Mouse (Mus musculus) embryonic facial prominence, embryonic 10.5 days (tissue): ENCODE data around the gene Commd2. TPM values are rescaled to one million over a fixed set of nuclear protein-coding genes. Genes with fewer than 3 reads are reported as not detected.

Experiments used
- DNase-seq: peaks from one replicate; pipeline ENCODE4 v3.0.0-alpha.2; 2017; ENCODE audit warnings: low spot score
- H3K27ac ChIP-seq: fragments of 300-500 bp; sonication (generic); replicated peaks from 2 replicates; pipeline ENCODE4 v1.5.1; 2016; ENCODE audit warnings: mild to moderate bottlenecking
- H3K27me3 ChIP-seq: fragments of 300-500 bp; sonication (generic); replicated peaks from 2 replicates; pipeline ENCODE4 v1.6.1; 2016; ENCODE audit warnings: low read depth, mild to moderate bottlenecking; ENCODE audit not compliant: poor library complexity, severe bottlenecking
- H3K36me3 ChIP-seq: fragments of 300-500 bp; sonication (generic); replicated peaks from 2 replicates; pipeline ENCODE4 v1.6.1; 2016; ENCODE audit warnings: mild to moderate bottlenecking, moderate library complexity
- H3K4me1 ChIP-seq: fragments of 300-500 bp; sonication (generic); 2 replicates; pipeline ENCODE4 v1.6.1; 2016
- H3K4me3 ChIP-seq: fragments of 300-500 bp; sonication (generic); 2 replicates; pipeline ENCODE4 v1.5.1; 2016; ENCODE audit warnings: mild to moderate bottlenecking, moderate library complexity
- H3K9me3 ChIP-seq: fragments of 300-500 bp; sonication (generic); 2 replicates; pipeline ENCODE4 v1.6.1; 2016; ENCODE audit warnings: mild to moderate bottlenecking
- WGBS: fragments of 180-500 bp; shearing (Covaris S2); methylation state at CpG from one replicate; pipeline ENCODE4 v1.1.7; 2016; 5-methylcytosine and 5-hydroxymethylcytosine counted together
- polyA plus RNA-seq: library from polyadenylated mRNA; unstranded; fragments of >200 nt; fragmentation: Nextera tagmentation; extraction: Ambion mirVana; gene quantifications from 2 replicates; pipeline ENCODE4 v1.2.1, GENCODE M21; 2016

The Commd2 gene
- 96.5 and 99.4 TPM in 2 replicates for polyA plus RNA-seq

- Histone ChIP-seq H3K4me3 (peak within 1 kb of the TSS; percentile 90), H3K27ac (peak within 1 kb of the TSS; percentile 96), H3K9me3 (no peaks in the 10 kb centered on the region), H3K4me1 (peaks cover 7% of the 10 kb centered on the region), H3K27me3 (no peaks in the 10 kb centered on the region), H3K36me3 (peaks cover 26% of the 10 kb centered on the region)
- under 1% methylated on average over 42 of the region's 42 CpGs for WGBS
- DNase-seq: peak; percentile 91
Observed at GRCm38 (mm10) chr3:57651231-57651864, at the start of gene Commd2. Gene Commd2, minus strand, starts transcription at chr3:57651715.

DNA sequence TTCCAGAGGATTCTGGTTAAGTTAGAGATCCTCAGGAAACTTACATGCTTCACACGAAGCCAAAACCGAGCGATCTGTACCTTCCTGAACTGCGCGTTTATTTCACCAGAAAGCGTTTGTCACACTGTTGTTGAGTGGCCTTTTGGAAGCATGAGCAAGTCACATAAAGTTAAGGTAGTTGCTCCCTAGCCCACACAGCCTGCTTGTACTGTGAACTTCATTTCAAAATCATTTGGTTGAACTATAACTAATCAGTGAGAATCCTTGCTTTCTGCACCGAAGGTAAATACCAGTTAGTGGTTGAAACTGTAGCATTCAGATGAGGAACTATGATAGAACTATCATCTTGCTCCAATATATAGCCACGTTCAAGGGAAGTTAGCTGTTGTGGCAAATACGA lies 45.3 kb upstream of the Commd2 start:
- no peak for DNase-seq
- 95% methylated on average over 9 of the region's 9 CpGs for WGBS
- Histone ChIP-seq H3K36me3 (no peaks in the 10 kb centered on the region), H3K4me3 (no peak overlapping the region), H3K9me3 (no peaks in the 10 kb centered on the region), H3K27ac (no peak overlapping the region), H3K27me3 (no peaks in the 10 kb centered on the region), H3K4me1 (no peaks in the 10 kb centered on the region)

DNA sequence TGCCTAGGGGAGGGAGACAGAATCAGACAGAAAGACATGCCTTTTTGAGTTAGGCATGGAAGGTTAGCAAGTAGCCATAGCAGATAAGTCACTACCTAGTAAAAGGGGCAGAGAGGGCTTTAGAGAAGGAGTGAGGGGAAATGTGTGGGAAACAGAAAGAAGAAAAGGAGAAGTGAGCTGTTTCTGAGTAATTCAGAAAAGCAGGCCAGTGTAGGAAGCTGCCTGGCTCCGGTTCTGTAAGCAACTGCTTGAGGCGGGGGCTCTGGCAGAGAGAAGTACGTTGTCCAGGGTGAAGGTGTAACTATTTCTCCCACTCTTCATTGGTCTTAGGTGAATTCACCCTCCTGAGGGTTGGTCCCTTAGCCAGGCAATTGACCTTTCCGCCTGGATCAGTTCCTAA lies 44.7 kb upstream of the Commd2 start:
- Histone ChIP-seq H3K4me1 (no peaks in the 10 kb centered on the region), H3K9me3 (no peaks in the 10 kb centered on the region), H3K27ac (no peak overlapping the region), H3K36me3 (no peaks in the 10 kb centered on the region), H3K4me3 (no peak overlapping the region), H3K27me3 (no peaks in the 10 kb centered on the region)
- no peak for DNase-seq
- whole genome bisulfite sequencing: 90% methylated on average over 4 of the region's 4 CpGs

DNA sequence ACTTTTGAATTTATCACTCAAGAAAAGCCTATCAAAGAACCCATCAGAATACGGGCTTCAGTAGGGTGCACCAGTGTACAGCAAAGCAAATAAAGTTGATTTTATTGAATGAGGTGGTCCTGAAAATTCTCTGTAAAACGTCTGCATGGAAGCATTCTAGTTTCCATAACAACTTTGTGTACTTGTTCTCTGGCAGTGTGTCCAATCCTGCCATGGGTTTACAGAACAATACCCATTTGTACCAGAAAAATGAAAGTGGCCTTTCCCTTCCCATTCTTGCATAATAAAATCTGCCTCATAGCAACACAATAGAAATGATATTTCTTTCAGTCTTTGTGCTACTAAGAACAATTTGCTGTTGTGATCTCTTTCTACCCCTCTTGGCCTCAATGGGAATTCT lies 41.2 kb upstream of the Commd2 start, which contains the start of gene Ankub1:
Gene Ankub1 (minus strand): TSS at position 81 of the 400 bp plus-strand sequence.
- Histone ChIP-seq H3K4me1 (no peaks in the 10 kb centered on the region), H3K27ac (no peak within 1 kb of the TSS), H3K9me3 (no peaks in the 10 kb centered on the region), H3K27me3 (no peaks in the 10 kb centered on the region), H3K36me3 (no peaks in the 10 kb centered on the region), H3K4me3 (no peak within 1 kb of the TSS)
- 73% methylated on average over 2 of the region's 2 CpGs for WGBS
- no peak for DNase-seq

DNA sequence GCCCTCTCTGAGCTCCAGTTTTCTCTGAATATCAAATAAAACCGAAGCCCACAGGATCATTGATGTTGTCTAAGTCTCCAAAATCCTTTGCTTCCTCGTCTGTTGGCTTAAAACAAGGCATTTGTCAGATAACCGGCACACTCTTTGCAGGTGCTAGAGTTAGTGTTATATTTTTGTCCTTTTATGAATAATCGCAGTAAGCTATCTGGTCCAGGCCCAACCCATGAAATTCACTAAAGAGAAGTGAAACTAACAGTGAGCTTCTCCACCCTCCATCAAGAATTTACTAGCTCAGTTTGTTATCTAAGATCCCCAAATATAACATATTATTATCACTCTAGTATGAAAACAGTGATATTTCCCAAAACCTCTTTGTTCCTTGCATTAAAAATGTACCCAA lies 40.3 kb upstream of the Commd2 start:
- Histone ChIP-seq H3K4me1 (no peaks in the 10 kb centered on the region), H3K9me3 (no peaks in the 10 kb centered on the region), H3K4me3 (no peak overlapping the region), H3K36me3 (no peaks in the 10 kb centered on the region), H3K27me3 (no peaks in the 10 kb centered on the region), H3K27ac (no peak overlapping the region)
- WGBS: 89% methylated on average over 4 of the region's 4 CpGs
- no peak for DNase-seq

GRCm38 (mm10) chr3:57677786-57678185 lies 26.3 kb upstream of the Commd2 start:
- no peak for DNase-seq
- Histone ChIP-seq H3K4me3 (no peak overlapping the region), H3K4me1 (no peaks in the 10 kb centered on the region), H3K9me3 (no peaks in the 10 kb centered on the region), H3K27ac (no peak overlapping the region), H3K27me3 (no peaks in the 10 kb centered on the region), H3K36me3 (no peaks in the 10 kb centered on the region)

- H3K4me3 ChIP-seq: no peak overlapping the region
- no peak for DNase-seq
- no peak overlapping the region for H3K27ac ChIP-seq
- H3K9me3 ChIP-seq: no peaks in the 10 kb centered on the region
- H3K4me1 ChIP-seq: no peaks in the 10 kb centered on the region
- 83% methylated on average over 2 of the region's 2 CpGs for WGBS
- H3K36me3 ChIP-seq: no peaks in the 10 kb centered on the region
- no peaks in the 10 kb centered on the region for H3K27me3 ChIP-seq
Observed at GRCm38 (mm10) chr3:57674075-57674474, 22.6 kb upstream of the Commd2 start.

DNA sequence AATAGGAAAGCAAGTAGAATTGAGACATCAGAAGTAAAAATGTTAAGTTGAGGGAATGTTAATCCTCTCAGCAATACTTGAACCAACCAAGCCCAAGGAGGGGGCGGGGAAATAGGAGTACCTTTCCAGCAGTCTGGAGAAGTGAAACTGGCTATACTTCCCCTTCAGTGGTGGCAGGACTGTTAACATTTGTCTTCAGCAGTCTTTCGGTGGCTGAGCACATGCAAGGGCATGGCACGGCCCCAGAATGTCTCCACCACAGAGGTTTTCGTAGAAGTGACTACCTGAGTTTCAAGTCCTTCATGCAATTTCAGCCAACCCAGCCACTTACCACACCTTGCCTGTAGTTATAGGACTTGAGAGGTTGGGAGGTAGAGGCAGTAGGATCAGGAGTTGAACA lies 22.1 kb upstream of the Commd2 start:
- DNase-seq: no peak
- no peaks in the 10 kb centered on the region for H3K4me1 ChIP-seq
- H3K27me3 ChIP-seq: no peaks in the 10 kb centered on the region
- WGBS: 82% methylated on average over 4 of the region's 4 CpGs
- H3K36me3 ChIP-seq: no peaks in the 10 kb centered on the region
- H3K4me3 ChIP-seq: no peak overlapping the region
- H3K9me3 ChIP-seq: no peaks in the 10 kb centered on the region
- H3K27ac ChIP-seq: no peak overlapping the region

- Histone ChIP-seq H3K9me3 (no peaks in the 10 kb centered on the region), H3K27ac (no peak overlapping the region), H3K4me1 (no peaks in the 10 kb centered on the region), H3K27me3 (no peaks in the 10 kb centered on the region), H3K4me3 (peak overlapping the region; percentile 36; the same call in 1 of the 2 replicates), H3K36me3 (no peaks in the 10 kb centered on the region)
- DNase-seq: peak; percentile 71
- WGBS: 37% methylated on average over 14 of the region's 14 CpGs
Observed at GRCm38 (mm10) chr3:57667054-57667723, 15.7 kb upstream of the Commd2 start.

GRCm38 (mm10) chr3:57665880-57666279 lies 14.4 kb upstream of the Commd2 start:
- Histone ChIP-seq H3K4me1 (no peaks in the 10 kb centered on the region), H3K9me3 (no peaks in the 10 kb centered on the region), H3K27me3 (no peaks in the 10 kb centered on the region), H3K36me3 (no peaks in the 10 kb centered on the region), H3K4me3 (no peak overlapping the region), H3K27ac (no peak overlapping the region)
- DNase-seq: no peak
- WGBS: 86% methylated on average over 5 of the region's 5 CpGs

GRCm38 (mm10) chr3:57664682-57665081 lies 13.2 kb upstream of the Commd2 start:
- no peaks in the 10 kb centered on the region for H3K9me3 ChIP-seq
- WGBS: 78% methylated on average over 10 of the region's 10 CpGs
- H3K4me3 ChIP-seq: no peak overlapping the region

DNA sequence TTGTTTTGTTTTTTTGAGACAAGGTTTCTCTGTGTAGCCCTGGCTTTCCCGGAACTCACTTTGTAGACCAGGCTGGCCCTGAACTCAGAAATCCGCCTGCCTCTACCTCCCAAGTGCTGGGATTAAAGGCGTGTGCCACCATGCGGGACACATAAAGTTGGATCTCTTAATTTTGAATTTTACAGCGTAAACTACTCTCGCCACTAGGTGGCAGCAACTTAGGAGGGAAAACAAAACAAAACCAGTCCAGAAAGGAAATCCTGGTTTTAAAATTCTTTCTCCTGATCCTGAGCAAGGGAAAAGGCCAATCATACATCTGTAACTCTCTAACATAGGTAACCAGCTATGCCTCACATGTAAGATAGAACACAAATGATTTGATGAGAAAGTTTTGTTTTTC lies 12.2 kb upstream of the Commd2 start:
- Histone ChIP-seq H3K4me1 (no peaks in the 10 kb centered on the region), H3K36me3 (no peaks in the 10 kb centered on the region), H3K27ac (no peak overlapping the region; the same call in 1 of the 2 replicates), H3K4me3 (no peak overlapping the region), H3K27me3 (no peaks in the 10 kb centered on the region), H3K9me3 (no peaks in the 10 kb centered on the region)
- peak; percentile 38 for DNase-seq
- WGBS: 27% methylated on average over 6 of the region's 6 CpGs

More at GRCm38 (mm10) chr3:57664682-57665081, 13.2 kb upstream of the Commd2 start:
- no peak overlapping the region for H3K27ac ChIP-seq
- H3K36me3 ChIP-seq: no peaks in the 10 kb centered on the region
- no peak for DNase-seq
- no peaks in the 10 kb centered on the region for H3K27me3 ChIP-seq
- H3K4me1 ChIP-seq: no peaks in the 10 kb centered on the region

DNA sequence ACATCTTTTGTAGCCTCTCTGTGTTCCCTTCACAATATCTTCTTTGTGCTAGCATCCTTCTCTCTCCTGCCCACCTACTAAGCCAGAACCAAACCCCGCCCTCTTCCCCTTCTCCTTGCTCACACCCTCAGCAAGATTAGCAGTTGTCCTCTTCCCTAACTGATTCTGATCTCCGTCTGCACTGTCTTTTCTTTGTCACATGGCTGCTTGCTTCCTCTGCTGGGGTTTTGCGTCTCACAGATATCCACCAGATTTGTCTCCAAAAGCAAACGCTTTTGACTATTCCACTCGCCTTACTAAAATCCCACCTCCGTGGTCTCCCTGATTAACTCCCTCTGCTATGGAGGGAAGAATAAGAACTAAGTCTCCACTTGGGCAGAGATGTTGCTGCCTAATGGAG lies 7.1 kb upstream of the Commd2 start:
- Histone ChIP-seq H3K27me3 (no peaks in the 10 kb centered on the region), H3K27ac (no peak overlapping the region), H3K36me3 (no peaks in the 10 kb centered on the region), H3K4me1 (no peaks in the 10 kb centered on the region), H3K4me3 (no peak overlapping the region), H3K9me3 (no peaks in the 10 kb centered on the region)
- no peak for DNase-seq
- WGBS: 62% methylated on average over 6 of the region's 6 CpGs
